Mouse (Mus musculus): ENCODE measurements around the gene Sugct. TPM values are rescaled to one million over a fixed set of nuclear protein-coding genes. Genes with fewer than 3 reads are reported as not detected.
A peak's percentile ranks its signal among the peaks of the same experiment; 100 is the strongest.

The Sugct gene
- polyA plus RNA-seq (2014; fragmentation: Nextera tagmentation; extraction: Ambion mirVana): 1.9 and 2.1 TPM in 2 replicates

DNA sequence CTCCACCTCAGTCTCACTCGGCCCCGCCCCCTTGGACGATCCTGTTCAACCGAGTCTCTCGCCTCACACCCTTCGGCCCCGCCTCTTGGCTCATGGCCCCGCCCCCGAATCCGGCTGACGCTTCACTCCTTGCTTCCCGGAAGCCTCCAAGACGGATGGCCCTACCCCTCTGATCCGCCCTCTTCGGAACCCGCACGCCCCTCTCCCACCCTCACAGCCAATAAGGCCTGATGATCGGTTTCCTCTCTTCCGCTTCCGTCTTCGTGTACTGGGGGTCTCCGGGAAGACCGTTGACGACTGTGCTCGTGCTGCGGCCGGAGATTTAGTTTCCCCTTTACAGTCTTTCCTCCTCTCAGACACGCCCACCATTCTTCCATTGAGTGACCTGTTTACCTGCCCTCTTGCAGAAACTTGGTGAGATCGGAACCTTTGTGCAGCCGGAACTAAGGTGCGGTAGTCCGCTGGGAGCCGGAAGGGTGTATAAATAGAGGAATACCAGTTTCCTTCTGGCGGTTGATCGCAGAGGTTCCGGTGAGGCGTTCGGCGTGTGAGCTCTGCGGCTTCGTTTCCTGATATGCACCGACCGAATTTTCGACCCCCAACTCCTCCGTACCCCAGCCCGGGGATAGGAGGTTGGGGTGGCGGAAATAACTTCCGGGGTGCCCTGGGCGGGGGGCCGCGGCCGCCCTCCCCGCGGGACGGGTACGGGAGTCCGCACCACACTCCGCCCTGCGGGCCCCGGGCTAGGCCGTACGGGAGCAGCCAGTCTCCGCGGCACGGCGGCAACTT, at the start of gene Sugct, which contains the start of gene Mplkip:
TSS of gene Sugct (minus strand) at position 643 of the 789 bp plus-strand sequence.
TSS of gene Mplkip (plus strand) at position 282 of the 789 bp plus-strand sequence.
- H3K9ac ChIP-seq (replicated peaks; ENCODE audit: low read length): peak within 1 kb of the TSS; percentile 83
- H3K4me2 ChIP-seq (ENCODE audit: low read length): peak within 1 kb of the TSS; percentile 78
- DNase-seq (peak; percentile 100), ATAC-seq (ENCODE audit: low FRiP score, low TSS enrichment) (peak; percentile 99)
- H3K4me3 ChIP-seq (replicated peaks; ENCODE audit: low read depth, low read length): peak within 1 kb of the TSS; percentile 73
- H3K9me3 ChIP-seq (ENCODE audit: control insufficient read depth, low read length): no peaks in the 10 kb centered on the region
- WGBS: under 1% methylated on average over 66 of the region's 66 CpGs
- no peaks in the 10 kb centered on the region for H3K36me3 ChIP-seq (ENCODE audit: control insufficient read depth, insufficient read depth, low read length)
- H3K27ac ChIP-seq (replicated peaks; ENCODE audit: low read depth, low read length): peak within 1 kb of the TSS; percentile 89
- H3K4me1 ChIP-seq (ENCODE audit: control insufficient read depth, insufficient read depth, low read length): peaks cover 5% of the 10 kb centered on the region
- H3K27me3 ChIP-seq (ENCODE audit: control insufficient read depth, insufficient read depth, low read length): no peaks in the 10 kb centered on the region

DNA sequence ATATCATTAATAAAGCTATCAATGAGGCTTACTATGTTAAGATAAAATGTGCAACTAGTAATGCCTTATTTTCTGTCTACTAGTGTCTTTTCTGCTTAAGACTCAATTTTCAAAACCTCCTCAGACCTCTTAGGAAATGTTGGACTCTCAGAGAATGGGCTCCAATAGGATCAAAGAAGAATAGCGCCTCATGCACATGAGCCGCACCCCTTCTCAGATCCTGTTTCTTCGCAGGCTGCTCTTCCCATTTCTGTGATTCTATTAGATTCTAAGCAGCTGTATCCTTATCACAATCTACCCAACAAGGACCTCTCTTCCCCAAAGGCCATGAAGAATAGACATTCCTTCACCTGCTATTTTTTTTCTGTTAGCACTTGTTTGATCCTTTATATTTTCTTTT, 33.4 kb upstream of the Sugct start:
- no peak overlapping the region for H3K9ac ChIP-seq (replicated peaks; ENCODE audit: low read length)
- DNase-seq: no peak
- no peaks in the 10 kb centered on the region for H3K27me3 ChIP-seq (ENCODE audit: control insufficient read depth, insufficient read depth, low read length)
- ATAC-seq (ENCODE audit: low FRiP score, low TSS enrichment): no peak
- no peaks in the 10 kb centered on the region for H3K4me1 ChIP-seq (ENCODE audit: control insufficient read depth, insufficient read depth, low read length)
- H3K4me3 ChIP-seq (replicated peaks; ENCODE audit: low read depth, low read length): no peak overlapping the region
- no peak overlapping the region for H3K4me2 ChIP-seq (ENCODE audit: low read length)
- H3K9me3 ChIP-seq (ENCODE audit: control insufficient read depth, low read length): no peaks in the 10 kb centered on the region
- H3K27ac ChIP-seq (replicated peaks; ENCODE audit: low read depth, low read length): no peak overlapping the region
- peaks cover 19% of the 10 kb centered on the region for H3K36me3 ChIP-seq (ENCODE audit: control insufficient read depth, insufficient read depth, low read length)
- 95% methylated on average over 3 of the region's 3 CpGs for WGBS

- H3K4me2 ChIP-seq (ENCODE audit: low read length): no peak overlapping the region
- no peak overlapping the region for H3K27ac ChIP-seq (replicated peaks; ENCODE audit: low read depth, low read length)
- no peaks in the 10 kb centered on the region for H3K4me1 ChIP-seq (ENCODE audit: control insufficient read depth, insufficient read depth, low read length)
- no peak overlapping the region for H3K4me3 ChIP-seq (replicated peaks; ENCODE audit: low read depth, low read length)
- 94% methylated on average over 4 of the region's 4 CpGs for WGBS
- H3K36me3 ChIP-seq (ENCODE audit: control insufficient read depth, insufficient read depth, low read length): peaks cover 21% of the 10 kb centered on the region
- no peaks in the 10 kb centered on the region for H3K9me3 ChIP-seq (ENCODE audit: control insufficient read depth, low read length)
- ATAC-seq (ENCODE audit: low FRiP score, low TSS enrichment): no peak
- DNase-seq: no peak
- H3K9ac ChIP-seq (replicated peaks; ENCODE audit: low read length): no peak overlapping the region
- no peaks in the 10 kb centered on the region for H3K27me3 ChIP-seq (ENCODE audit: control insufficient read depth, insufficient read depth, low read length)
Observed at GRCm38 (mm10) chr13:17727922-17728321, 32.6 kb upstream of the Sugct start.

- no peak overlapping the region for H3K9ac ChIP-seq (replicated peaks; ENCODE audit: low read length)
- H3K27ac ChIP-seq (replicated peaks; ENCODE audit: low read depth, low read length): no peak overlapping the region
- H3K4me2 ChIP-seq (ENCODE audit: low read length): no peak overlapping the region
- no peaks in the 10 kb centered on the region for H3K27me3 ChIP-seq (ENCODE audit: control insufficient read depth, insufficient read depth, low read length)
- H3K4me3 ChIP-seq (replicated peaks; ENCODE audit: low read depth, low read length): no peak overlapping the region
- no peaks in the 10 kb centered on the region for H3K4me1 ChIP-seq (ENCODE audit: control insufficient read depth, insufficient read depth, low read length)
- ATAC-seq (ENCODE audit: low FRiP score, low TSS enrichment): no peak
- WGBS: 92% methylated on average over 1 of the region's 1 CpGs
- H3K36me3 ChIP-seq (ENCODE audit: control insufficient read depth, insufficient read depth, low read length): peaks cover 40% of the 10 kb centered on the region
- DNase-seq: no peak
- H3K9me3 ChIP-seq (ENCODE audit: control insufficient read depth, low read length): no peaks in the 10 kb centered on the region
Observed at GRCm38 (mm10) chr13:17717357-17717756, 22.0 kb upstream of the Sugct start.

GRCm38 (mm10) chr13:17708784-17709311, 13.5 kb upstream of the Sugct start:
- WGBS: 78% methylated on average over 5 of the region's 5 CpGs
- no peak for ATAC-seq (ENCODE audit: low FRiP score, low TSS enrichment)
- DNase-seq: peak; percentile 4

DNA sequence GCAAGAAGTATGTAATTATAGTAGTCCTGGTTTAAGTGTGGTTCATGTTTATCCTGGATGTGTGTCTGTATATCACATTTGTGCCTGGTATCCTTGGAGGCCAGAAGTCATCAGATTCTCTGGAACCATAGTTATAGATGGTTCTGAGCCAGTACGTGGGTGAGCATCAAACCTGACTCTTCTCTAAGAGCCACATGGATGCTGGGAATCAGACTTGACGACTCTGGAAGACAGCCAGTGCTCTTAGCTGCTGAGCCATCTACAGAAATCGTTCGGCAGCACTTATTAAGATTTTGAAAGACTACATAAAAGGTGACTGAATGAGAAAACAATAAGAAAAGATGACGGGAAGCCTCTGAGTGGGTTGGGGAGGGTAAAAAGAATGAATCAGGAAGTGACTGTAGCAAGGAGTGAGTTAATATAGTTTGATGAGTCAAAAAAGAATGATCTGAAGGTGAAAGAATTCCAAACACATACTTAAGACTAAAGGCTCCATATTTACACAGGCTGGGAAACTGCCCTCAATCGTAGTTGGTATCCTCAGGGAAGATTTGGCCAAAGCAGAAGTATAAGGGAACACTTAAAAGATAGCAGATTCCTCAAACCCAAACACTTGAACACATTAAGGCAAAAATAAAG, 10.0 kb upstream of the Sugct start:
- Histone ChIP-seq H3K27ac (replicated peaks; ENCODE audit: low read depth, low read length) (no peak overlapping the region), H3K9ac (replicated peaks; ENCODE audit: low read length) (no peak overlapping the region), H3K4me3 (replicated peaks; ENCODE audit: low read depth, low read length) (no peak overlapping the region), H3K4me2 (ENCODE audit: low read length) (no peak overlapping the region), H3K36me3 (ENCODE audit: control insufficient read depth, insufficient read depth, low read length) (no peaks in the 10 kb centered on the region), H3K4me1 (ENCODE audit: control insufficient read depth, insufficient read depth, low read length) (no peaks in the 10 kb centered on the region), H3K27me3 (ENCODE audit: control insufficient read depth, insufficient read depth, low read length) (no peaks in the 10 kb centered on the region), H3K9me3 (ENCODE audit: control insufficient read depth, low read length) (no peaks in the 10 kb centered on the region)
- 92% methylated on average over 6 of the region's 6 CpGs for WGBS
- DNase-seq (no peak), ATAC-seq (ENCODE audit: low FRiP score, low TSS enrichment) (no peak)

More at GRCm38 (mm10) chr13:17708784-17709311, 13.5 kb upstream of the Sugct start:
- Histone ChIP-seq H3K36me3 (ENCODE audit: control insufficient read depth, insufficient read depth, low read length) (0 out of 2 replicates have a peak, but pooled peaks cover 4% of the 10 kb centered on the region), H3K4me3 (replicated peaks; ENCODE audit: low read depth, low read length) (no peak overlapping the region), H3K4me1 (ENCODE audit: control insufficient read depth, insufficient read depth, low read length) (no peaks in the 10 kb centered on the region), H3K4me2 (ENCODE audit: low read length) (no peak overlapping the region), H3K9ac (replicated peaks; ENCODE audit: low read length) (no peak overlapping the region), H3K27me3 (ENCODE audit: control insufficient read depth, insufficient read depth, low read length) (no peaks in the 10 kb centered on the region), H3K27ac (replicated peaks; ENCODE audit: low read depth, low read length) (no peak overlapping the region), H3K9me3 (ENCODE audit: control insufficient read depth, low read length) (no peaks in the 10 kb centered on the region)

DNA sequence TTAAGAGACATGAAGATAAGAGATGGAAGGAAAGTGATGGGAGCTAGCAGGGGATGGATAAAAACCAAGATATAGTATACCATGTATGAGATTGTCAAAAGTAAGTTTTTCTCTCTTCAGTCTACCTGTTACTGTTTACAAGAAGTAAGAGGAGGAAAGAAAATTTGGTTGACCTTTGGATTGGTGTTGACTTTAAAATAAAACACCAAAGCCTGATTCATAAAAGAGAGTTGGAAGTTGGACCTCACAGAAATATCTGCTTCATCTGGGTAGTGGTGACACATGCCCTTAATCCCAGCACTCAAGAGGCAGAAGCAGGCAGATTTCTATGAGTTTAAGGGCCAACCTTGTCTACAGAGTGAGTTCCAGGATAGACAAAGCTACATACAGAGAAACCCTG, 7.0 kb upstream of the Sugct start:
- Histone ChIP-seq H3K4me3 (replicated peaks; ENCODE audit: low read depth, low read length) (no peak overlapping the region), H3K27me3 (ENCODE audit: control insufficient read depth, insufficient read depth, low read length) (no peaks in the 10 kb centered on the region), H3K36me3 (ENCODE audit: control insufficient read depth, insufficient read depth, low read length) (no peaks in the 10 kb centered on the region), H3K27ac (replicated peaks; ENCODE audit: low read depth, low read length) (no peak overlapping the region), H3K4me2 (ENCODE audit: low read length) (no peak overlapping the region), H3K9me3 (ENCODE audit: control insufficient read depth, low read length) (no peaks in the 10 kb centered on the region), H3K9ac (replicated peaks; ENCODE audit: low read length) (no peak overlapping the region), H3K4me1 (ENCODE audit: control insufficient read depth, insufficient read depth, low read length) (no peaks in the 10 kb centered on the region)
- DNase-seq (no peak), ATAC-seq (ENCODE audit: low FRiP score, low TSS enrichment) (no peak)

GRCm38 (mm10) chr13:17701322-17701721, 6.0 kb upstream of the Sugct start:
- no peak overlapping the region for H3K9ac ChIP-seq (replicated peaks; ENCODE audit: low read length)
- no peak overlapping the region for H3K4me3 ChIP-seq (replicated peaks; ENCODE audit: low read depth, low read length)
- H3K4me1 ChIP-seq (ENCODE audit: control insufficient read depth, insufficient read depth, low read length): no peaks in the 10 kb centered on the region; the same call in 1 of the 2 replicates
- H3K4me2 ChIP-seq (ENCODE audit: low read length): no peak overlapping the region
- no peaks in the 10 kb centered on the region for H3K27me3 ChIP-seq (ENCODE audit: control insufficient read depth, insufficient read depth, low read length)
- no peak for ATAC-seq (ENCODE audit: low FRiP score, low TSS enrichment)
- H3K9me3 ChIP-seq (ENCODE audit: control insufficient read depth, low read length): no peaks in the 10 kb centered on the region
- no peaks in the 10 kb centered on the region for H3K36me3 ChIP-seq (ENCODE audit: control insufficient read depth, insufficient read depth, low read length)
- H3K27ac ChIP-seq (replicated peaks; ENCODE audit: low read depth, low read length): no peak overlapping the region
- no peak for DNase-seq

All from midbrain, embryonic 14.5 days (tissue).